Mouse (Mus musculus): ENCODE results near the gene Ints5. TPM values are rescaled to one million over a fixed set of nuclear protein-coding genes. Genes with fewer than 3 reads are reported as not detected.

The Ints5 gene
- total RNA-seq, 1 experiment from 2014 or later: 13.2 TPM

- ATAC-seq (replicated peaks in 1 of 2; ENCODE audit: insufficient read depth in 1 of 2, low FRiP score in 2 of 2, low TSS enrichment in 1 of 2, low read depth in 1 of 2, poor library complexity in 2 of 2, severe bottlenecking in 2 of 2): no peak
These were observed 51.3 kb downstream of the Ints5 start for GRCm38 (mm10) chr19:8944062-8944461.

DNA sequence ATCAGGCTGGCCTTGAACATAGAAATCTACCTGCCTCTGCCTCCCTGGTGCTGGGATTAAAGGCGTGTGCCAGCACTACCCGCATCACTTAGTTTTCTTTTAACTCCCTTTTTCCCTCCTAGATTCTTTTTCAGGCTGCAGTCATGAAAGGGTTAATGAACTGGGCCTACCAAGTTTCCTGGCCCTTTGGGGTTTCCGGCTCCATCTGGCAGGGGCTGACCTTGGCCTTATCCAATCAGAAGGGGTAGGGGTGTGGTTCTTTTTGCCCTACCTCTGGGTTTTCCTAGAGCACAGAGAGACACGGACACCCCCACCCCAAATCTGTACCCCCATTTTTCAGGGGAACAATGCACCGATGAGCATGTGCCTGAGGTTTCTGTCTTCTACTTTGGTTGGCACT, 51.9 kb downstream of the Ints5 start:
- ATAC-seq (replicated peaks in 1 of 2; ENCODE audit: insufficient read depth in 1 of 2, low FRiP score in 2 of 2, low TSS enrichment in 1 of 2, low read depth in 1 of 2, poor library complexity in 2 of 2, severe bottlenecking in 2 of 2): no peak

DNA sequence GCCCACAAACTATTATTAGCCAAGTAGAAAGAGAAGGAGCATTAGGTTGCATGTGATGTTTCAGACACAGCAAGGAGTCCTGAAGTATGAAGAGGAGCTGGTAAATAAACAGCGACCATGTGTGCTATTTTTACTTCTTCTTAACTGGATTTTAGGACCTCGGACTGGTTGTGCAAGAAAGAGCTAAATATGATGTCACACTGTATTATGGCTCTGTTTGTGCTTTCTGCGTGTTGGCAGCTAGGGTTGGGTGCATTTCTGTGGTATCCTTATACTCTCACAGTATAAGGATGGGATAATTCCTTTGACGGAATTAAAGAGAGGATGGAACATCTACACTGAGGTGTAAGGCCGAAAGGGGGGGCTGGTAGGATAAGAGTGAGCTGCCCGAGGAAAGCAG, 52.4 kb downstream of the Ints5 start:
- no peak for ATAC-seq (replicated peaks in 1 of 2; ENCODE audit: insufficient read depth in 1 of 2, low FRiP score in 2 of 2, low TSS enrichment in 1 of 2, low read depth in 1 of 2, poor library complexity in 2 of 2, severe bottlenecking in 2 of 2)

DNA sequence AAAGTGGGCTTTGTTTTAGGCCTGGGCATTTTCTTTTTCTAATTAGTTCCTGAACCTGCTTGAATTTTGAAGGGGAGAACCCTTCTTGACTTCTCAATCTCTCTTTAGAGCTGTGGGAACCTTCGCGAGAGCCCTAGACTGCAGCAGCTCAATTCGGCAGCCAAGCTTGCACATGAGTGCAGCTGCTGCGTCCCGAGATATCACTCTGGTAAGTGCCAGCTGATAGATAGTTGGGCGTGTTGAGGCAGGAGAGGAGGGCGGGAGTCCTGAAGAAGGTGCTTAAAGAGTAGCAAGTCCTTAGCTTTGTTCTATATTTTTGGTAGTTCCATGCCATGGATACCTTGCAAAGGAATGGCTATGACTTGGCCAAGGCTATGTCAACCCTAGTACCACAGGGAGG, 54.1 kb downstream of the Ints5 start:
- no peak for ATAC-seq (replicated peaks in 1 of 2; ENCODE audit: insufficient read depth in 1 of 2, low FRiP score in 2 of 2, low TSS enrichment in 1 of 2, low read depth in 1 of 2, poor library complexity in 2 of 2, severe bottlenecking in 2 of 2)

Other genes with a start within 250 kb of the Ints5 start
- not detected in 2 replicates for gene Chrm1, start 229.2 kb upstream of the Ints5 start, total RNA-seq (2017)
- 88.1 and 113 TPM in 2 replicates for gene Slc3a2, start 169.6 kb upstream of the Ints5 start, total RNA-seq (2017)
- gene Wdr74, start 157.2 kb upstream of the Ints5 start, total RNA-seq (2017): 58.5 and 90.9 TPM in 2 replicates
- not detected in 2 replicates for gene 1700092M07Rik, start 152.3 kb upstream of the Ints5 start, total RNA-seq (2017)
- 90.9 and 120 TPM in 2 replicates for gene Stx5a, start 151.6 kb upstream of the Ints5 start, total RNA-seq (2017)
- gene Nxf1, start 135.9 kb upstream of the Ints5 start, total RNA-seq (2017): 87.8 and 104 TPM in 2 replicates
- gene Tmem223, start 122.0 kb upstream of the Ints5 start, total RNA-seq (2017): 22.0 and 51.0 TPM in 2 replicates
- gene Tmem179b, start 118.5 kb upstream of the Ints5 start, total RNA-seq (2017): 35.0 and 65.5 TPM in 2 replicates
- gene Taf6l, start 106.6 kb upstream of the Ints5 start, total RNA-seq (2017): 12.3 and 15.6 TPM in 2 replicates
- 58.9 and 69.7 TPM in 2 replicates for gene Polr2g, start 94.4 kb upstream of the Ints5 start, total RNA-seq (2017)
- gene Zbtb3, start 90.5 kb upstream of the Ints5 start, total RNA-seq (2017): 1.1 and 3.7 TPM in 2 replicates
- 61.0 and 83.7 TPM in 2 replicates for gene Ttc9c, start 73.7 kb upstream of the Ints5 start, total RNA-seq (2017)
- gene Hnrnpul2, start 73.0 kb upstream of the Ints5 start, total RNA-seq (2017): 67.9 and 104 TPM in 2 replicates
- not detected in 2 replicates for gene AC129217.1, start 63.2 kb upstream of the Ints5 start, total RNA-seq (2017)
- gene Bscl2, start 55.5 kb upstream of the Ints5 start, total RNA-seq (2017): 49.6 and 52.7 TPM in 2 replicates
- 0.38 TPM in 1 of 2 replicates, not detected in the other for gene Gng3, start 53.8 kb upstream of the Ints5 start, total RNA-seq (2017)
- gene Lrrn4cl, start 42.2 kb upstream of the Ints5 start, total RNA-seq (2017): not detected in 2 replicates
- gene Ubxn1, start 21.5 kb upstream of the Ints5 start, total RNA-seq (2017): 174 and 180 TPM in 2 replicates
- 117 and 118 TPM in 2 replicates for gene Uqcc3, start 12.1 kb upstream of the Ints5 start, total RNA-seq (2017)
- 5.8 and 26.3 TPM in 2 replicates for gene Lbhd1, start 9.3 kb upstream of the Ints5 start, total RNA-seq (2017)
- not detected in 2 replicates for gene Gm49403, start 9.1 kb upstream of the Ints5 start, total RNA-seq (2017)
- 43.8 and 69.3 TPM in 2 replicates for gene 1810009A15Rik, start 4.2 kb upstream of the Ints5 start, total RNA-seq (2017)
- not detected in 2 replicates for gene Gm49416, start 4.1 kb upstream of the Ints5 start, total RNA-seq (2017)
- 70.1 and 70.6 TPM in 2 replicates for gene Ganab, start 5.1 kb downstream of the Ints5 start, total RNA-seq (2017)
- gene B3gat3, start 27.4 kb downstream of the Ints5 start, total RNA-seq (2017): 17.2 and 26.8 TPM in 2 replicates
- 2.1 and 3.1 TPM in 2 replicates for gene Rom1, start 36.4 kb downstream of the Ints5 start, total RNA-seq (2017)
- 25.4 and 27.2 TPM in 2 replicates for gene Eml3, start 36.5 kb downstream of the Ints5 start, total RNA-seq (2017)
- gene Mta2, start 48.9 kb downstream of the Ints5 start, total RNA-seq (2017): 148 and 167 TPM in 2 replicates
- gene Tut1, start 60.8 kb downstream of the Ints5 start, total RNA-seq (2017): 23.2 and 25.3 TPM in 2 replicates
- 700 and 731 TPM in 2 replicates for gene Eef1g, start 74.0 kb downstream of the Ints5 start, total RNA-seq (2017)
- gene Ahnak, start 96.3 kb downstream of the Ints5 start, total RNA-seq (2017): 28.0 and 41.8 TPM in 2 replicates
- gene Scgb1a1, start 195.0 kb downstream of the Ints5 start, total RNA-seq (2017): not detected in 2 replicates
- gene Asrgl1, start 242.6 kb downstream of the Ints5 start, total RNA-seq (2017): 35.4 TPM in 2 replicates